Mouse (Mus musculus) intestine, embryonic 14.5 days (tissue): Measurements from ENCODE around the gene Synpo2l. TPM values are rescaled to one million over a fixed set of nuclear protein-coding genes. Genes with fewer than 3 reads are reported as not detected.

Source experiments
- ATAC-seq: fragments of 200-750 bp; cut with Nextera tagmentation; replicated peaks from 2 replicates; pipeline ENCODE4 v1.8.0; 2017; ENCODE audit warnings: low read depth, moderate number of reproducible peaks, moderate TSS enrichment, moderate library complexity; ENCODE audit not compliant: low FRiP score, low TSS enrichment
- DNase-seq: peaks from one replicate; pipeline ENCODE4 v3.0.0-alpha.2; 2018; ENCODE audit warnings: low spot score
- H3K27ac ChIP-seq: fragments of 300-500 bp; sonication (generic); 2 replicates; pipeline ENCODE4 v1.5.1; 2014; ENCODE audit warnings: low read depth, mild to moderate bottlenecking, control low read depth
- H3K27me3 ChIP-seq: fragments of 300-500 bp; sonication (generic); replicated peaks from 2 replicates; pipeline ENCODE4 v1.6.1; 2014; ENCODE audit warnings: low read length, control low read depth; ENCODE audit not compliant: control insufficient read depth, insufficient read depth
- H3K36me3 ChIP-seq: fragments of 300-500 bp; sonication (generic); 2 replicates; pipeline ENCODE4 v1.6.1; 2014; ENCODE audit warnings: low read length, control low read depth; ENCODE audit not compliant: control insufficient read depth, insufficient read depth
- H3K4me1 ChIP-seq: fragments of 300-500 bp; sonication (generic); replicated peaks from 2 replicates; pipeline ENCODE4 v1.6.1; 2014; ENCODE audit warnings: low read length, control low read depth, mixed read lengths; ENCODE audit not compliant: control insufficient read depth, insufficient read depth
- H3K4me2 ChIP-seq: fragments of 300-500 bp; sonication (generic); 2 replicates; pipeline ENCODE4 v1.6.1; 2014; ENCODE audit warnings: low read length
- H3K4me3 ChIP-seq: fragments of 300-500 bp; sonication (generic); 2 replicates; pipeline ENCODE4 v1.5.1; 2014; ENCODE audit warnings: low read depth, low read length, control low read depth, mixed read lengths
- H3K9ac ChIP-seq: fragments of 300-500 bp; sonication (generic); 2 replicates; pipeline ENCODE4 v1.6.1; 2014; ENCODE audit warnings: mild to moderate bottlenecking, low read length
- H3K9me3 ChIP-seq: fragments of 300-500 bp; sonication (generic); 2 replicates; pipeline ENCODE4 v1.6.1; 2016; ENCODE audit warnings: low read length, control low read depth; ENCODE audit not compliant: control insufficient read depth
- WGBS: fragments of 180-500 bp; shearing (Covaris S2); extraction: QIAGEN DNeasy Blood & Tissue Kit; methylation state at CpG from one replicate; pipeline ENCODE4 v1.1.7; 2014; 5-methylcytosine and 5-hydroxymethylcytosine counted together
- polyA plus RNA-seq: library from polyadenylated mRNA; unstranded; fragments of >200 nt; fragmentation: Nextera tagmentation; extraction: Ambion mirVana; gene quantifications from 2 replicates; pipeline ENCODE4 v1.2.1, GENCODE M21; 2014

Gene Synpo2l
- polyA plus RNA-seq, 1 experiment from 2014 or later: 0.18 TPM

DNA sequence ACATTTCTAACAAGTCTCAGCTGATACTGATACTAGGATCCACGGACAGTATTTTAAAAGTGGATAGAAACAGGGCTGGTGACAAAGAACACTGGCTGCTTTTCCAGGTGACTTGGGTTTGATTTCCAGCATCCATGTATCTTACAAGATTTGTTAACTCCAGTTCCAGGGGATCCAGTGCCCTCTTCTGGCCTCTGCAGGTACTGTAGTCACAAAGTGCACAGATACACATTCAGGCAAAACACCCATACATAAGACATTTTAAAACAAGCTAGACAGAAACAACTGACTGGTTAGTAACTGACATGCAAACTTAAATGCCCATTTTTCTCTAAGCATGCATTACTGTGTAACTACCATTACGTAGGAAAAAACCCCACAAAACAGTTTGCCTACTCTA, 4.8 kb upstream of the Synpo2l start:
- no peak for ATAC-seq
- no peaks in the 10 kb centered on the region for H3K27me3 ChIP-seq
- peak overlapping the region; percentile 93; the same call in 1 of the 2 replicates for H3K4me2 ChIP-seq
- peak; percentile 66 for DNase-seq
- peaks cover 5% of the 10 kb centered on the region for H3K4me1 ChIP-seq
- H3K36me3 ChIP-seq: peaks cover 23% of the 10 kb centered on the region
- H3K9me3 ChIP-seq: peaks cover 4% of the 10 kb centered on the region; the same call in 1 of the 2 replicates
- no peak overlapping the region for H3K9ac ChIP-seq
- WGBS: 95% methylated on average over 2 of the region's 2 CpGs
- H3K4me3 ChIP-seq: 0 out of 2 replicates have a peak overlapping the region, but pooled peaks have one; percentile 94
- no peak overlapping the region; the same call in 1 of the 2 replicates for H3K27ac ChIP-seq

DNA sequence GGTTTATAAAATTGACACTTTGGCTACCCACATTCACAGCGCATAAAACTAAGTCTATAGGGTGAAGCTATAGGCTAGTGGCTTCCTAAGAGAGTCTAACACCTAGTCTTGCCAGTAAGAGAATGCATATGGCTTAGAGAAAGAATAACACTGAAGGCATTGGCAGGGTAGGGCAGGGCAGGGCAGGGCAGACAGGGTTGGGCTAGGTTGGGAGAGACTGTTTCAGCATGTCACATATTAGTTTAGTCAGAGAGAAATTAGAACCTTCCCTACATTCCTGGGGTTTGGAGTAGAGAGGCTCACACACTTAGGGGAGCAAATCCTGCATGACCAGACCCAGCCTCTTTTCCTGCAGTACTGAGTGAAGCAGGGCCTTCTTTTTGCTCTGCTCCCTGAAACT, 685 bp downstream of the Synpo2l start:
- Histone ChIP-seq H3K27ac (no peak overlapping the region), H3K9me3 (no peaks in the 10 kb centered on the region), H3K27me3 (no peaks in the 10 kb centered on the region), H3K4me3 (no peak overlapping the region), H3K9ac (no peak overlapping the region), H3K4me1 (peaks cover 2% of the 10 kb centered on the region; the same call in 1 of the 2 replicates), H3K4me2 (no peak overlapping the region), H3K36me3 (no peaks in the 10 kb centered on the region)
- ATAC-seq (no peak), DNase-seq (no peak)
- WGBS: 68% methylated on average over 1 of the region's 1 CpGs

DNA sequence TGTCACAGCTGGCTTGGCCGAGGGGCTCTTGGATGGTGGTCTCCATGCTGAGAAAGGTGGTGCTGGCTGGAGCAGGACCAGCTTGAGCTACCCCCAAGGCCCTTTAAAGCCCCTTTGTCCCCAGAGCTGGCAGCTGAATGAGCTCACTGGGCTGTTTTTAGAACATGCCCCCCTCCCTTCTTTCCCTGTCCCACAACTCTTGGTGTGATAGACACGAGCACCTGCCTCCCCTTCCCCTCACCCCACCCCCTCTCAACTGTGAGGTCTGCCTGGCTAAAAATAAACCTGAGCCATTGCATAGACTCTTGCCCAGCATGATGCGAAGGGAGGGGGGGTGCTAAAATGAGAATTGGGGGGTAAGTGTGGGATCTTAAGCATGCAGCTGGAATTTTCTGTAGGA, 3.7 kb downstream of the Synpo2l start:
- Histone ChIP-seq H3K4me2 (no peak overlapping the region), H3K4me3 (no peak overlapping the region), H3K4me1 (peaks cover 14% of the 10 kb centered on the region; the same call in 1 of the 2 replicates), H3K27ac (no peak overlapping the region), H3K9me3 (no peaks in the 10 kb centered on the region), H3K9ac (no peak overlapping the region), H3K27me3 (no peaks in the 10 kb centered on the region), H3K36me3 (no peaks in the 10 kb centered on the region)
- 62% methylated on average over 3 of the region's 3 CpGs for WGBS
- DNase-seq: no peak
- ATAC-seq: no peak

DNA sequence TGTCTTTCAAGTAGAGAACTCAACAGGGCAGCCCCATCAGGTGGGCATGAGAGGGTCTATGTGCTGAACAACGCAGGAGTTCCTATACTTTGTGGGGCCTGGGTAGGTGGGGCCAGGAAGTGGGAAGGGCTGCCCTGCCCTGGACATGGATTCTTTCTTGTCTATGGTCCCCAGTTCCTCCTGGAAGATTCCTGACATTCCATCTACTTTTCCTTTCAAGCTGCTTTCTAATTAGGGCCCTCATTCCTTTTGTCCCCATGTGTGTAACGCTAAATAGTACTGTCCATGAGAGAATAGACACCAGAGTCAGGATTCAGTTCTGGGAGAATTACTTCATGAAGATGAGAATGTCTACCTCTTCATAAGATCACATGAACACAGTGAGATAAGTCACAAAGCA, 4.6 kb downstream of the Synpo2l start:
- WGBS: 53% methylated on average over 2 of the region's 2 CpGs
- Histone ChIP-seq H3K4me3 (no peak overlapping the region), H3K4me2 (no peak overlapping the region), H3K27ac (no peak overlapping the region), H3K27me3 (no peaks in the 10 kb centered on the region), H3K9ac (no peak overlapping the region), H3K4me1 (peaks cover 14% of the 10 kb centered on the region; the same call in 1 of the 2 replicates), H3K9me3 (no peaks in the 10 kb centered on the region), H3K36me3 (no peaks in the 10 kb centered on the region)
- ATAC-seq: no peak
- no peak for DNase-seq

DNA sequence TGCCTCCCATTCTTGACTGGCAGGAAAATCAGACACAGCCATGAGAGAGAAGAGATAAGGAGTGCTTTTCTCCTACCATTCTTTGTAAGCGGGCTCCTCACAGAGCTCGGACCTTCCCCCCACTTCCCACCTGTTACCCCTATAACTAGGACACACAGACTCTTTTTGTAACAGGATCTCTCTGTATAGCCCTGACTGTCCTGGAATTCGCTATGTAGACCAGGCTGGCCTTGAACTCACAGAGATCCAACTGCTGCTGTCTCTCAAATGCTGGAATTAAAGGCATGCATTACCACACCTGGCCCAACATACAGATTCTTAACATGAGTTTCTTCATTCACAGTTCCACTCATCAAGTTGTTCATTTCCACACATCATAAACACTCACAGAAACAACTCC, 5.4 kb downstream of the Synpo2l start:
- 86% methylated on average over 3 of the region's 3 CpGs for WGBS
- Histone ChIP-seq H3K4me1 (peaks cover 14% of the 10 kb centered on the region; the same call in 1 of the 2 replicates), H3K9me3 (no peaks in the 10 kb centered on the region), H3K27ac (no peak overlapping the region), H3K4me2 (no peak overlapping the region), H3K9ac (no peak overlapping the region), H3K27me3 (no peaks in the 10 kb centered on the region), H3K36me3 (no peaks in the 10 kb centered on the region), H3K4me3 (no peak overlapping the region)
- ATAC-seq (no peak), DNase-seq (no peak)

DNA sequence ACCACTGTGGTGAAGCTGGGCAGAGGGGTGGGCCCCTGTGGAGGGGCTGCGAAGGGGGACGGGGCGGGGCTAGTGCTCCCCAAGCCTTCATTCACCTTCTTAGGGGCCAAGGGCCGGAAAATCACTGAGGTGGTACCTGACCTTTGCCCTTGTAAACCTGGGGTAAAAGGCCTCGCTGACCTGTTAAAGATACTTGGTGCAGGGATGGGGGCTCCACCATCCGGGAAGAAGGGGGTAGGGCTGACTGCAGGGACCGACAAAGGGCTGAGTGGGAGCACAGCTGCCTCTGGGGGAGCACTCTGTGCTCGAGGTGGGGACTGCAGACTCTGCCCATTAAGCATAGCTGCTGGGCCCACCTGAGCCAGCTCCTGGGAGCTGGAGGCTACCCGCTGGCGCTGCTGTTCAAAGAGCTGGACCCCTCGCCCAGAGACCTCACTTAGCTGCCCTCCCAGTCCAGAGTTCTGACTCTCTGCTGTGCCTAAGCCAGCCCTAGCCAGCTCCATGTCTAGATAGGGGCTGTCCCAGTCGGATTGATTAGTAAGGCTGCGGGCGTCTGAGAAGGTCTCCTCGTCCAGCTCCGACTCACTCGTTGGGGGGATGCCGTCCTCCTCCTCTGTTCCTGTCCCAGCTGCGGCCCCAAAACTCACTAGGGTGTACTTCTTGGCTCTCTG, 6.4 kb downstream of the Synpo2l start:
- peaks cover 14% of the 10 kb centered on the region; the same call in 1 of the 2 replicates for H3K4me1 ChIP-seq
- H3K36me3 ChIP-seq: no peaks in the 10 kb centered on the region
- H3K27me3 ChIP-seq: no peaks in the 10 kb centered on the region
- H3K9me3 ChIP-seq: no peaks in the 10 kb centered on the region
- DNase-seq: no peak
- ATAC-seq: peak; percentile 47
- peak overlapping the region; percentile 88 for H3K27ac ChIP-seq
- WGBS: 9% methylated on average over 19 of the region's 19 CpGs
- H3K4me3 ChIP-seq: peak overlapping the region; percentile 65
- peak overlapping the region; percentile 67 for H3K9ac ChIP-seq
- peak overlapping the region; percentile 86 for H3K4me2 ChIP-seq

DNA sequence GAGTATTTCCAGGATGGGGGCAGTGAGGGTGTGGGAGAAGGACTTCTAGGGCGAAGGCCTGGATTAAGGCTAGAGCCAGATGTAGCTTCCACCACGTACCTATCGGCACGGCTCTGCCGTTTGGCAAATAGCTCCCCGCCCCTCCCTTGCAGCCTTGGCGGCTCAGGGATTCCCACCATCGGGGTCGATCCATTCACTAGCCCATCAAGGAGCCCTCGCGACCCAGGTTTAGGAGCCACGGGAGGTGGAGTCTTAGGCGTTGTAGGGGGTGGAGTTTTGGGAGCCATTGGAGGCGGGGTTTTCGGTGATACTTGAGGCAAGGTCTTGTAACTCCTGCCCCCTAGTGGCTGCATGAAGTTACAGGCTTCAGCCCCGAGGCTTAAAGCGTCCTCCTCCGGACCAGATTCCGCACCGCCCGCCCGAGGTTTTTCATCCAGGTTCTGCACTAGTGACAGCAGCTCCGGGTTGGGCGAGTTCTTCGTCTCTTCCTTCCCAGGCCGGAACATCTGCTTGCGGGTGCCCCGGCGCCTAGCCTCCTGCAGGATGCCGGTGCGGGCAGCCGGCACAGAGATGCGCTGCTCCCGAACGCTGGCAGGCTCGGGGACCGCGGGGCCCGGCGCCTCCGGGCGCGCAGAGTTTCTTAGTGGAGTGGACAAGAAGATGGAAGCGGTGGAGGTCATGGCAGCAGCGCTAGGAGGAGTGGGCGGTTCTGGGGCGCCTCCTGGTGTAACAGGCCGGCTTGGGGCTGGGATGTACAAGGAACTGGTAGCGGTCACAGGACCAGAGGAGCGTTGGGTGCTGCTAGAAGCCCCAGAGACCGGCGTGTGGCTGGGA, 7.1 kb downstream of the Synpo2l start:
- Histone ChIP-seq H3K4me3 (peak overlapping the region; percentile 65), H3K27ac (peak overlapping the region; percentile 88), H3K4me2 (peak overlapping the region; percentile 86), H3K9me3 (no peaks in the 10 kb centered on the region), H3K36me3 (no peaks in the 10 kb centered on the region), H3K27me3 (no peaks in the 10 kb centered on the region), H3K9ac (peak overlapping the region; percentile 67), H3K4me1 (peaks cover 14% of the 10 kb centered on the region; the same call in 1 of the 2 replicates)
- DNase-seq (peak; percentile 94), ATAC-seq (peak; percentile 88)
- WGBS: 2% methylated on average over 52 of the region's 52 CpGs

DNA sequence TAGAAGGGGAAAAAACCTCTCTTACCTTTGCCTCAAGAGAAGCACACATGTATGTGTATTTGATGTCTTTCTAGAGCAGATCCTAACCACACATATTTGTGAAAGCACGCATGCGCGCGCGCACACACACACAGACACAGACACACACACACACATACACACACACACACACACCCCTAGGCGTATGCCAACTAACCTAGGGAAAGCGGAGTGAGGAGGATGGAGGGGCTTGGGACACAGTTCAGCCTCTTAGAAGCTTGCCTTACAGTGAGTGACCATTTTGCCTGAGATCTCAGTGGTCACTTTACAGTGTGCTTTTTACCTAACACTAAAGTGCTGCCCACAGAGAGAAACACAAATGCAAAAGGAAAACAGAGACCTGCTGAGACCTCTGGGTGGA, 8.5 kb downstream of the Synpo2l start:
- Histone ChIP-seq H3K9me3 (no peaks in the 10 kb centered on the region), H3K4me1 (peaks cover 14% of the 10 kb centered on the region; the same call in 1 of the 2 replicates), H3K27ac (no peak overlapping the region), H3K9ac (no peak overlapping the region), H3K36me3 (no peaks in the 10 kb centered on the region), H3K4me3 (no peak overlapping the region), H3K27me3 (no peaks in the 10 kb centered on the region), H3K4me2 (no peak overlapping the region)
- 97% methylated on average over 7 of the region's 7 CpGs for WGBS
- DNase-seq: no peak
- no peak for ATAC-seq
